Mouse (Mus musculus) spleen, postnatal 10 days (tissue): ENCODE results near the gene Gins1.
"Not testable (repeated sequence)": the region's sequence is repeated elsewhere in the genome, so short reads cannot be mapped to it uniquely, and the experiment has no call there.

ENCODE experiments used
- DNase-seq, 2 experiments: peaks; one replicate each; pipeline ENCODE4 v3.0.0; 2021 to 2022; ENCODE audit warnings: low spot score in 2 of 2

Gene Gins1

GRCm38 (mm10) chr2:150910295-150910881 is 5.2 kb downstream of the Gins1 start:
- DNase-seq = no peak

- no peak for DNase-seq
These were observed 9.7 kb downstream of the Gins1 start for GRCm38 (mm10) chr2:150914781-150915515.

- DNase-seq = no peak
These were observed 10.6 kb downstream of the Gins1 start for GRCm38 (mm10) chr2:150915786-150916185.

- no peak for DNase-seq
These were observed 13.5 kb downstream of the Gins1 start for GRCm38 (mm10) chr2:150918720-150919119.

GRCm38 (mm10) chr2:150920543-150920942 is 15.3 kb downstream of the Gins1 start:
- no peak for DNase-seq

- DNase-seq = no peak
These were observed 16.5 kb downstream of the Gins1 start for GRCm38 (mm10) chr2:150921697-150922096.

GRCm38 (mm10) chr2:150922165-150922564 is 17.0 kb downstream of the Gins1 start:
- DNase-seq = no peak

- DNase-seq = no peak
These were observed 17.8 kb downstream of the Gins1 start for GRCm38 (mm10) chr2:150923026-150923425.

- DNase-seq = no peak
These were observed 18.3 kb downstream of the Gins1 start for GRCm38 (mm10) chr2:150923505-150923904.

- DNase-seq = no peak
These were observed 22.0 kb downstream of the Gins1 start for GRCm38 (mm10) chr2:150927038-150927720.

GRCm38 (mm10) chr2:150929156-150929555 is 24.0 kb downstream of the Gins1 start:
- no peak for DNase-seq

- DNase-seq = no peak
These were observed 25.6 kb downstream of the Gins1 start for GRCm38 (mm10) chr2:150930806-150931205.

GRCm38 (mm10) chr2:150933482-150933881 is 28.3 kb downstream of the Gins1 start:
- no peak for DNase-seq

GRCm38 (mm10) chr2:150934659-150935058 is 29.5 kb downstream of the Gins1 start:
- DNase-seq = no peak

GRCm38 (mm10) chr2:150944017-150944416 is 38.8 kb downstream of the Gins1 start:
- no peak for DNase-seq

GRCm38 (mm10) chr2:150947341-150947740 is 42.1 kb downstream of the Gins1 start:
- DNase-seq = not testable (repeated sequence)

GRCm38 (mm10) chr2:150947880-150948611 is 42.8 kb downstream of the Gins1 start:
- DNase-seq = not testable (repeated sequence)

- DNase-seq = no peak
These were observed 43.6 kb downstream of the Gins1 start for GRCm38 (mm10) chr2:150948786-150949185.

GRCm38 (mm10) chr2:150949652-150950051 is 44.5 kb downstream of the Gins1 start:
- no peak for DNase-seq

- no peak for DNase-seq
These were observed 44.9 kb downstream of the Gins1 start for GRCm38 (mm10) chr2:150950056-150950455.

- DNase-seq = no peak
These were observed 46.0 kb downstream of the Gins1 start for GRCm38 (mm10) chr2:150951201-150951600.

- DNase-seq = no peak
These were observed 50.7 kb downstream of the Gins1 start for GRCm38 (mm10) chr2:150955859-150956258.
